Mouse (Mus musculus) olfactory bulb, adult 2 months (tissue): ENCODE measurements around the gene Rhebl1.

Source experiments
- CTCF ChIP-seq: fragments of 200-500 bp; IDR thresholded peaks from 2 replicates; pipeline ENCODE4 v1.5.1; 2012; ENCODE audit warnings: low read depth, mild to moderate bottlenecking, low read length, moderate library complexity; ENCODE audit not compliant: insufficient read depth
- POLR2A ChIP-seq: fragments of 200-500 bp; IDR thresholded peaks from 2 replicates; pipeline ENCODE4 v1.6.1; 2012; ENCODE audit warnings: mild to moderate bottlenecking, low read depth, low read length, moderate library complexity; ENCODE audit not compliant: insufficient read depth

GRCm38 (mm10) chr15:98914903-98915302 is 20.6 kb upstream of the Rhebl1 start:
- TF ChIP-seq CTCF = no peak
- no peak for TF ChIP-seq POLR2A
